Mouse (Mus musculus) C2C12 (cell line): Measurements from ENCODE around the gene Syt7. TPM values are rescaled to one million over a fixed set of nuclear protein-coding genes. Genes with fewer than 3 reads are reported as not detected.

Source experiments
- H3K27me3 ChIP-seq: one replicate; pipeline ENCODE4 v1.6.1; 2011; ENCODE audit not compliant: control insufficient read depth, insufficient read depth, insufficient read length
- H3K36me3 ChIP-seq: one replicate; pipeline ENCODE4 v1.6.1; 2011; ENCODE audit not compliant: control insufficient read depth, insufficient read depth
- H3K4me3 ChIP-seq: one replicate; pipeline ENCODE4 v1.5.1; 2011; ENCODE audit warnings: mild to moderate bottlenecking, control low read depth; ENCODE audit not compliant: poor library complexity, insufficient read depth, severe bottlenecking
- H3K79me2 ChIP-seq: one replicate; pipeline ENCODE4 v1.6.1; 2011; ENCODE audit not compliant: control insufficient read depth, insufficient read depth
- H3K79me3 ChIP-seq: one replicate; pipeline ENCODE4 v1.6.1; 2011; ENCODE audit warnings: low read depth, control low read depth
- H3ac ChIP-seq: one replicate; pipeline ENCODE3; 2011; ENCODE audit warnings: low read depth; ENCODE audit not compliant: control insufficient read depth, insufficient read length
- CEBPB ChIP-seq: IDR thresholded peaks from one replicate; pipeline ENCODE4 v1.6.1; 2011; ENCODE audit warnings: low read depth, mild to moderate bottlenecking, control low read depth, moderate library complexity
- CTCF ChIP-seq: IDR thresholded peaks from one replicate; pipeline ENCODE4 v1.5.1; 2011; ENCODE audit not compliant: control insufficient read depth, insufficient read depth, insufficient read length
- FOSL1 ChIP-seq: IDR thresholded peaks from one replicate; pipeline ENCODE4 v1.8.0; 2011; ENCODE audit warnings: mild to moderate bottlenecking, low read length; ENCODE audit not compliant: poor library complexity, insufficient read depth, severe bottlenecking
- MAX ChIP-seq: IDR thresholded peaks from one replicate; pipeline ENCODE4 v1.6.1; 2011; ENCODE audit warnings: mild to moderate bottlenecking, control low read depth
- MYOD1 ChIP-seq: IDR thresholded peaks from one replicate; pipeline ENCODE4 v1.6.1; 2011; ENCODE audit warnings: low read depth; ENCODE audit not compliant: control insufficient read depth, insufficient read length
- MYOG ChIP-seq: IDR thresholded peaks from one replicate; pipeline ENCODE4 v1.6.1; 2011; ENCODE audit not compliant: control insufficient read depth, insufficient read length; ENCODE audit errors: extremely low read depth
- USF1 ChIP-seq: IDR thresholded peaks from one replicate; pipeline ENCODE4 v1.6.1; 2011; ENCODE audit warnings: low read depth, mild to moderate bottlenecking, control low read depth, moderate library complexity
- long read RNA-seq, 2 experiments: library from polyadenylated mRNA; unstranded; transcript quantifications; one replicate each; pipeline ENCODE4 v2.0.0; 2019 to 2020
- polyA plus RNA-seq: library from polyadenylated mRNA; unstranded; fragments of >200 nt; fragmentation: generic; extraction: Trizol; gene quantifications from one replicate; pipeline ENCODE4 v1.2.1, GENCODE M21; 2012; ENCODE audit warnings: missing spikeins

The Syt7 gene
- polyA plus RNA-seq, result 0.23 TPM
- long read RNA-seq, experiment 1, result 0 reads
- long read RNA-seq, experiment 2, partial matches to known transcripts, result 0 of 1 reads
- long read RNA-seq, experiment 2, other reads (novel, unspliced or antisense), result 0 of 1 reads

DNA sequence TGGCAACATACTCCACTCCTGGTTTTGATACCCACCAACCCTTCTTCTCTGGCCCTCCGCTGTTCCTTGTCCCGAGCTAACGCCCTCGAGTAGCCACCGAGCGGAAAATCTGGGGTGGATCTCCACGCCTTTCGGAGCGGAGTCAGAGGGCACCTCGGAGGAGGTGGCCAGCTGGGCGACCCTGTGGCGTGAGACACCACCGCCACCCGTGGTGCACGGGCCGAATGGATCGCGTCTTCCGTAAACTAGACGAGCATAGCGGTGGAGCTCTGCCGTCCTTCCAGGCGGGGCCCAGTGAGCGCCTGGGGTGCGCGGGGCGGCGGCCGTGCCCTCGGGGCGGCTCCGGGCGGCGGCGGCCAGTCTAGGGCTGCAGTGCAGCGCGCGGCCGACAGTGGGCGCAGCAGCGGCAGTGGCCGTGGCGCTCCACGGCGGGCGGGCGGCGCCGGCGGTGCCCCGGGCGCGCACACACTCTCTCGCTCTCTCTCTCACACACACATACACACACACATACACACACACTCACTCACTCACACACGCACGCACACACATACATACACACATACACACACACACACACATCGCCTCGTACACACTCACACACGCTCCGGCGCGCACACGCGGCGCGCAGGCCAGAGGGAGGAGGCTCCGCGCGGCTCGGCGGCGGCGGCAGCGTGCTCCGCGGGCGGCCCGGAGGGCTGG lies at the start of gene Syt7:
Gene Syt7, plus strand, starts transcription at position 476 of the 699 bp plus-strand sequence.
- TF ChIP-seq FOSL1, result no peak
- TF ChIP-seq CTCF, result peak; percentile 99
- Histone ChIP-seq H3ac (peak within 1 kb of the TSS; percentile 68), H3K27me3 (peaks cover 45% of the 10 kb centered on the region), H3K36me3 (no peaks in the 10 kb centered on the region), H3K79me3 (no peaks in the 10 kb centered on the region), H3K79me2 (no peaks in the 10 kb centered on the region), H3K4me3 (no peak within 1 kb of the TSS)

DNA sequence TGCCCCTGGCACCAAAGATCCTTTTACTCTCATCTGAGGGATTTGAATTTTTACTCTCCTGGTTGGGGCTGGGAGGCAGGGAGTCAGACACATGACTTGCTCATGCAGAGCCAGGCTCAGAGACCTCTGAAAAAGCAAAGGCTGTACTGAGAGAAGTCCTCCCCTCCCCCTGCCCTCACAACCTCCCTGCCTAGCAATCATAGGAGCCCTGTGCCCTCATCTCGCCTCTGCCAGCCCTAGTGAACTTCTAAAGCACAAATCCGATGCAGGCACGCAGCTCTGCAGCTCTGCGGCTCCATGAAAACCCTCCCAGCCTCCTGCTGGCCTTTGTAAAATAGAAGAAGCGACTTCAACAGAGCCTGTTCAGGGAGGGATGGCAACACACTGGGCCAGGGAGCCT lies 49.6 kb upstream of the Syt7 start:
- no peak for TF ChIP-seq MYOD1
- no peak for TF ChIP-seq MAX
- TF ChIP-seq USF1, result no peak
- TF ChIP-seq MYOG, result no peak
- no peak for TF ChIP-seq FOSL1
- no peak for TF ChIP-seq CEBPB
- no peak for TF ChIP-seq CTCF
- no peaks in the 10 kb centered on the region for H3K79me3 ChIP-seq
- H3K4me3 ChIP-seq, result no peak overlapping the region
- no peaks in the 10 kb centered on the region for H3K79me2 ChIP-seq
- H3ac ChIP-seq, result no peak overlapping the region
- peaks cover 57% of the 10 kb centered on the region for H3K27me3 ChIP-seq
- no peaks in the 10 kb centered on the region for H3K36me3 ChIP-seq

DNA sequence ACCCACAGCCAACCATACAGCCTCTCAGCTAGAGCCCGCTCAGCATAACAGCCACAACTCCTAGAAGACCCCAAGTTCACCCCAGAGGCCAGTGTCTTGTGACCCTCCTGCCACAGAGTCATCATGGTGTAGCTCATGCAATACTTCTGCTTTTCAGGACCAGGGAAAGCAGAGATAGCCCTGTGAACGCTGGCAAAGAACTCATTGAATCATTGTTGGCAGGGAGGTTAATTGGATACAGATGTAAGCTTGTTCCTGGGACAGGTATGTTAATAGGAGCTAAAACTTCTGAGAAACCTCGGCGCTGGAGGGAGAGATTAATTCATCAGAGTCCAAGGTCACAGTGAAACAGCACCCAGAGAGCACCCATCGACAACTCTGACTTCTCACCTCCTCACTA lies 48.2 kb upstream of the Syt7 start:
- Histone ChIP-seq H3K36me3 (no peaks in the 10 kb centered on the region), H3K4me3 (no peak overlapping the region), H3K79me3 (no peaks in the 10 kb centered on the region), H3K27me3 (peaks cover 58% of the 10 kb centered on the region), H3ac (no peak overlapping the region), H3K79me2 (no peaks in the 10 kb centered on the region)
- TF ChIP-seq CEBPB (no peak), USF1 (no peak), CTCF (no peak), MYOG (no peak), MYOD1 (no peak), FOSL1 (no peak), MAX (no peak)

DNA sequence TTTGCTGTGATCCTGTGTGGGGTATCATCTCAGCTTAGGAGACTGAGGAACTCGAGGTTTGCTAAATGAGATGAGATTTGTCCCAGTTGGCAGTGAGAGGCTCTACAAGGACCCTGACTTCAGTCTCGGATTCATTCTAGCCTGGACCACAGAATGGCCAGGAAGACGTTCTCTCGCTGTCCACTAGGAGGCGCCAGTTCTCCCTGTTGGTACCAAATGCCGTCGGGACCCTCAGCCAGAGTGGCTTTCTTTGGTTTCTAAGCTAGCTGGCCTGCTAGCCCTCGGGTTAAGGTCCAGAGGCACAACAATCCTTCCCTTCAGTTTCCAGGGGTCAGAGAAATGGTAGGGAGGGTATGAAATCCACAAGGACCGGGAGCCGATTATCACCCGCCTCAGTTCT lies 47.7 kb upstream of the Syt7 start:
- Histone ChIP-seq H3ac (no peak overlapping the region), H3K79me2 (no peaks in the 10 kb centered on the region), H3K4me3 (no peak overlapping the region), H3K36me3 (no peaks in the 10 kb centered on the region), H3K79me3 (no peaks in the 10 kb centered on the region), H3K27me3 (peaks cover 63% of the 10 kb centered on the region)
- no peak for TF ChIP-seq MYOD1
- TF ChIP-seq MAX, result no peak
- TF ChIP-seq FOSL1, result no peak
- no peak for TF ChIP-seq USF1
- TF ChIP-seq MYOG, result no peak
- peak; percentile 35 for TF ChIP-seq CTCF
- no peak for TF ChIP-seq CEBPB

- no peaks in the 10 kb centered on the region for H3K79me2 ChIP-seq
- no peaks in the 10 kb centered on the region for H3K36me3 ChIP-seq
- H3ac ChIP-seq, result no peak overlapping the region
- H3K4me3 ChIP-seq, result no peak overlapping the region
- no peak for TF ChIP-seq CTCF
- no peak for TF ChIP-seq MYOG
- TF ChIP-seq MYOD1, result no peak
- TF ChIP-seq MAX, result no peak
- TF ChIP-seq USF1, result no peak
- no peak for TF ChIP-seq CEBPB
- no peak for TF ChIP-seq FOSL1
- peaks cover 63% of the 10 kb centered on the region for H3K27me3 ChIP-seq
- H3K79me3 ChIP-seq, result no peaks in the 10 kb centered on the region
These were observed 47.0 kb upstream of the Syt7 start for GRCm38 (mm10) chr19:10341817-10342439.

DNA sequence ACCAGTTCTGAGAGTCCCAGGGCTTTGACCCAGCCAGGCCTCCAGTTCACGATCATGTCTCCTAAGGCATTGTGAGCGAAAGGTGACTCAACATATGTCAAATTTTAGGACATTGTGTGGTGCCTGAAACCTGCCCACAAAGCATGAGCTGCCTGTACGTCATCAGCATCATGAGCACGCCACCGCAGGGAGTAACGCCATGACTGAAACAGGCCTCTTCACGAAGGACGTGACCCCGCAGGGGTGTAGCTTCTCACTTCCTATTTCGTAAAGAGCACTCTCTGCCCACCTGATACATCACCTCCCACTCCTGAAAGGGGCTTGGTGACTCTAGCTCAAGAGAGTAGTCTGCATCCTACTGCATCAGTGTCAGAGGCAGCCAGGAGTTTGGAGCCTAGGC lies 45.0 kb upstream of the Syt7 start:
- Histone ChIP-seq H3K79me3 (no peaks in the 10 kb centered on the region), H3K79me2 (no peaks in the 10 kb centered on the region), H3K36me3 (no peaks in the 10 kb centered on the region), H3K4me3 (no peak overlapping the region), H3K27me3 (peaks cover 63% of the 10 kb centered on the region), H3ac (no peak overlapping the region)
- no peak for TF ChIP-seq MYOG
- TF ChIP-seq MYOD1, result no peak
- no peak for TF ChIP-seq USF1
- TF ChIP-seq FOSL1, result no peak
- no peak for TF ChIP-seq CEBPB
- no peak for TF ChIP-seq CTCF
- no peak for TF ChIP-seq MAX
